Mouse (Mus musculus): ENCODE measurements around the gene Fars2.
A peak's percentile ranks its signal among the peaks of the same experiment; 100 is the strongest.

Fars2 gene

GRCm38 (mm10) chr13:36554743-36555142 lies 437.5 kb downstream of the Fars2 start:
- DNase-seq (ENCODE audit: inconsistent age in 2 of 2, low spot score in 1 of 2) = no peak

DNA sequence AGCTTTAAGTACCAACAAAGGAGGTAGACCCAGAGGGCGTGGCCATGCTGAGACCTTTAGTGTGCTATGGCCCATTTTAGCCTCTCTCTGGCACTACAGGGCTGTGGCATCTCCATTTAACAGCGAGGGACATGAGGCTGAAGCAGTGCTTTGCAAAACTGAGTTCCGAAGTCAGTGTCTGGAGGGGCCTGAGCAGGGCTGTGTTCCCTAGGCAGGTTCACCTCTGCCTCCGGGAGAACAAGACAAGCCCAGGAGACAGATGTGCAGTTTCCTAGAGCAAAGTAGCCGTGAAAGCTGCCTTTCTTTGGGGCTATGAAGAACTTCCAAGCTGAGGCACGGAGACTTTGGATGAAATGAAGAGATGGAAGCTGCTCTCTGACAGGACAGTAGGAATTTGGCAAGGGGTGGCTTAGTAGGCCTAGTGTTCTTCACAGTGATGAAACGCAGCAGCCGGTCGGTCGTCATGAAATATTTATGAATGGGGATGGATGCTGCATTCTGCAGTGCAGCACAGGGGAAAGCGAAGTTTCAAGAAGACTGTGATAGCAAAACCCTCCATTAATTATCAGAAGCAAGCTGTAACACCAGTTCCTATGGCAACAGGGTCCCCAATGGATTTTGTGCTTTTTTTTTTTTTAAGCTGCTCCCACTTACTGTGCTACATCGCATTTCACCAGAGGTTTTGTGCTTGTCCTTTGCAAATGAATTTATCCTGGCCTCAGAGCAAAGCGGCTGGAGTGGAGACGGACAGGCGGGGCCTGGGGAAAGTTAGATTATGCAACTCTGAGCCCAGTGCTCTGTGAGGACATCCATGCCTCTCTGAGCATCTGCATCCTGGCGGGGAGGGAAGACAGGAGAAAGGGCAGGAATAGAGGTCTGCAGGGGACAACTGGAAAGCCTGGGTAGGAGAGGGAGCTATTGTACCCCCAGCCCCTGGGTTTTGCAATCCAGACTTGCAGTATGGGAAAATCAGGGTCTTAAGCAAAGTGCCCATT lies 445.5 kb downstream of the Fars2 start:
- DNase-seq (ENCODE audit: inconsistent age in 2 of 2, low spot score in 1 of 2) = peak in 1 of 2 experiments; percentile 22

DNA sequence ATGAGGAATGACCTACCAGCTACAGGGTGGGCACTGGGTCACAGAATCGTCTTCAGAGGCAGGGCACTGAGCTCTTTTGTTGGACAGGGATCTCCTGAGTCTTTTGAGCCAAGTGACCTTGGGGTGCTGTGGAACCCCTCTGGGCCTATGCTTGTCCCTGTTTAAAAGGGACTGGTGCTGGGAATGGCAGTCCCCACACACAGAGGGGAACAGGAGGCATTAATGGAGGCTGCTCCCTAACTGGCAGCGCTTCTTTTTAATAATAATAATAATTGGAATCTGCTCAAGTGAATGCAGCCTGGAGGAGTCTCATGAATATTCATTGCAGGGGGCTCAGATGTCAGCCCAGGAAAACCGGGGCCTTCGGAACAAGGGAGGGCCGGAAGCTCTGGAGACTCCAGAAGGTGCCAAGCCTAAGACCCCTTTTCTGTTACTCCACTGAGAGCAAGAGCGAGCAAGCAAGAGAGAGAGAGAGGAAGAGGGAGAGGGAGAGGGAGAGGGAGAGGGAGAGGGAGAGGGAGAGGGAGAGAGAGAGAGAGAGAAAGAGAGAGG lies 447.6 kb downstream of the Fars2 start:
- no peak for DNase-seq (ENCODE audit: inconsistent age in 2 of 2, low spot score in 1 of 2)

GRCm38 (mm10) chr13:36576781-36577180 lies 459.6 kb downstream of the Fars2 start:
- DNase-seq (ENCODE audit: inconsistent age in 2 of 2, low spot score in 1 of 2) = no peak

- DNase-seq (ENCODE audit: inconsistent age in 2 of 2, low spot score in 1 of 2) = no peak
Measured at GRCm38 (mm10) chr13:36577916-36578568, 460.8 kb downstream of the Fars2 start.

DNA sequence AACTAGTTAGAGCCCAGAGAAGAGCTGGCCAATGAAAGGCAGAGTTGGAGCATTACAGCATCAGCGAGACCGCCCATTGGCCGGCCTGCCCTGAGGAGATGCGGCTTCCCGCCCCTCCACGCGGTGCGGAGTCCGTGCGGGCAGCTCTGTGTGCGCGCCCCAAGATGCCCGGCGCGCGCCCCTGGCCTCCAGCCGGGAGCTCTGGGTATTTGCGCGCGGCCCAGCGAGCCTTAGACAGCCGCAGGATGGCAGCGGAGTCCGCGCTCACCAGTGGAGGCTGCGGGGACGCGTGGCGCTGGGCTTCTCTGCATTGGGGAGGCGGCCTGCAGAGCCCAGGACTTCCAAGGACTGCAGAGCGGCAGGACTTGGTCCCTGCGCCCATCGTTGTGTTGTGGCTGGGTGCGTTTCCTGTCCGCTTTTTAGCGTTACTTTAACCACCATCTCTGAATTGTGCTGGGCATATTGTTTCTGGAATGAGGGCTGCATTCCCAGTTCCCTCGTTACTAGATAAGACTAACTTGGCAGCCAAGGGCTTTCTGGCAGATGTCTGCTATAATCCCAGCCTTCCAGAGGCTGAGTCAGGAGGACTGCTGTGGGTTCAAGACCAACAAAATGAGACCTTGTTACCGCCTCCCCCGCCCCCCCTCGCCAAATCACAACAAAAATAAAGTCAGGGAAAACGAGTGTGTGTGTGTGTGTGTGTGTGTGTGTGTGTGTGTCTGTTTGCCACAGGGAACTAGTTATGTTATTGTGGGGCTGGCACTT lies 461.5 kb downstream of the Fars2 start:
- DNase-seq (ENCODE audit: inconsistent age in 2 of 2, low spot score in 1 of 2) = peak; percentile 77 to 84

DNA sequence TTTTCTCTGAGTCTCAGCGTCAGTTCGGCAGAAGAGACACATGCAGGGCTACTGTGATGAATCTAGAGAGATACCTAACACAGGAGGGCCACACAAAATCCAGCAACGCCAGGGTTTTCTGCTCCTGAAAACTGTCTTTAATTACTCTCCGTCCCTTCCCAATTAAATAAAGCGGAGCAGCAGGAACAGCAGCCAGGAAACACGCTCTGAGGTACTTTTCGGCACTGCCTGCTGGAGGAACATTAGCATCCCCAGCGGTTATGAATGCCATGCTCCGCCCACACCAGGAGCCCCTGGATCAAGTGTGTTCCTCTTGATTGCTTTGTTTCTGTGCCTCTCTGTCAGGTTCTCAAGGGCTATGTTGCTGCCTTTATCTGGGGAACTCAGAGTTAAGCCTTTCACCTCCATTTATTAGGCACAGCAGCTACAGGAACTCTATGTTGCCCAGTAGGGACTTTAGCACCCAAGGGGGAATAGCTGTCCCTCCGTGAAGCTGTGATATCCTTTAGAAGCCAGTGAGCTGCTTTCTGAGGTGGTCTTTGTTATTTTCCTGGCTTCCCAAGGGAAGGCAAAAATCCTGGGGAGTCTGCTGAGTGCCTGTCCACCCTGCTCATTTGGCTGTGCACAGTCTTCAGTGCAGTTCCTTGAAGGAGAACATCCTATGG lies 465.3 kb downstream of the Fars2 start:
- DNase-seq (ENCODE audit: inconsistent age in 2 of 2, low spot score in 1 of 2) = peak in 1 of 2 experiments; percentile 25

- no peak for DNase-seq (ENCODE audit: inconsistent age in 2 of 2, low spot score in 1 of 2)
Measured at GRCm38 (mm10) chr13:36583481-36584151, 466.4 kb downstream of the Fars2 start.

GRCm38 (mm10) chr13:36584197-36584596 lies 467.0 kb downstream of the Fars2 start:
- no peak for DNase-seq (ENCODE audit: inconsistent age in 2 of 2, low spot score in 1 of 2)

- peak in 1 of 2 experiments; percentile 20 for DNase-seq (ENCODE audit: inconsistent age in 2 of 2, low spot score in 1 of 2)
Measured at GRCm38 (mm10) chr13:36589092-36589491, 471.9 kb downstream of the Fars2 start.

DNA sequence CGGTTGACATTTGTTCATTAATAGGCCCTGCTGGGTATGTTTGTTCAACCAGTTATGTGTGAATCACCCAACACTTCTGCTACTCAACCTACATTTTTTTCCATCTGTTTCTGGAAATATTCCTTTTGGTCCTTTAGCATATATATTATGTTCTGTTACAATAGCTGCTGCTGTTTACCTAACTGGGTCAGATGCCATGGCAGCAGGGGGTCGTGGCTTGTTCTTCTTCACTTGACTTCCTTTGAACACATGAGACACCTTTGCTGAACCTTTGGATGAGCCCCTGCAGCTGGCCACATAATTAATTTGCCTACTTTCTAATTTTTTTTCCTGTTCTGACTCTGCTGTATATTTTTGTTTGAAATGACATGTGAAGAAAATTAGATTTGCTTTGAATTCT lies 475.1 kb downstream of the Fars2 start:
- no peak for DNase-seq (ENCODE audit: inconsistent age in 2 of 2, low spot score in 1 of 2)

GRCm38 (mm10) chr13:36606717-36607116 lies 489.5 kb downstream of the Fars2 start:
- DNase-seq (ENCODE audit: inconsistent age in 2 of 2, low spot score in 1 of 2) = no peak

- no peak for DNase-seq (ENCODE audit: inconsistent age in 2 of 2, low spot score in 1 of 2)
Measured at GRCm38 (mm10) chr13:36607871-36608270, 490.7 kb downstream of the Fars2 start.

- DNase-seq (ENCODE audit: inconsistent age in 2 of 2, low spot score in 1 of 2) = no peak
Measured at GRCm38 (mm10) chr13:36610426-36610825, 493.2 kb downstream of the Fars2 start.

- no peak for DNase-seq (ENCODE audit: inconsistent age in 2 of 2, low spot score in 1 of 2)
Measured at GRCm38 (mm10) chr13:36612785-36613750, 495.9 kb downstream of the Fars2 start.

DNA sequence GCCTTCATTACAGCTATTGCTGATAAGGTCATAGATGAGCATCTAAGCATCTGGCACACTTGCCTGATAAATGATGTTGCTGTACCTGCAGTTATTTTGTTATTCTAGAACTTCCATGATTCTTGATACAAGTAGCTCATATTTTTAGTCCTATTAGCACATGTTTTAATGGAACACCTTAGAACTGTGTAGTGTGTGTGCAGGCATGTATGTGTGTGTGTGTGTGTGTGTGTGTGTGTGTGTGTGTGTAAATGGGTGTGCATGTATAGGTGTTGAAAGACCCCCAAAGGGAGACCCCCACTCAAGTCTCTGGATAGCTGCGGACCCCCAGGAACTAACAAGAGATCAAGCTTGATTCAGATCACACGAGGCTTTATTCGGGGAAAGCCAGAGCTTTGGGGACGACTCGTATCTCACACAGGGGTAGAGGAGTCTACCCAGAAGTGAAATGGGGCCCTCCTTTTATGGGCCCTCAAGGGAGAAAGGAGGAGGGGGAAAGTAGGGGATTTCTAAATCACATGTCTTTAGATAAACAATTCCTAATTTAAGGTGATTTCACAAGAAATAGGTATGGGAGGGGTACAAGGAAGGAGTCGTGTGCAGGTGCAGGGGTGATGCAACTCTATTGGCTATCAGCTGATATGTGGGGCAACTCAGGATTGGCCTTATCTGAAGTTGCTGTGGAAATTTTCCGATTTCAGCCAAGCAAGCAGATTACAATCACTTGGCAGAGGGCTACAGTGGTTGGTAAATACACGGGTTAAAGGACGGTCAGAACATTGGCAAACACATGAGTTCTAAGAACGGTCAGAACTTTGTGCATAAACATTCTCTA lies 503.5 kb downstream of the Fars2 start:
- DNase-seq (ENCODE audit: inconsistent age in 2 of 2, low spot score in 1 of 2) = peak in 1 of 2 experiments; percentile 51

DNA sequence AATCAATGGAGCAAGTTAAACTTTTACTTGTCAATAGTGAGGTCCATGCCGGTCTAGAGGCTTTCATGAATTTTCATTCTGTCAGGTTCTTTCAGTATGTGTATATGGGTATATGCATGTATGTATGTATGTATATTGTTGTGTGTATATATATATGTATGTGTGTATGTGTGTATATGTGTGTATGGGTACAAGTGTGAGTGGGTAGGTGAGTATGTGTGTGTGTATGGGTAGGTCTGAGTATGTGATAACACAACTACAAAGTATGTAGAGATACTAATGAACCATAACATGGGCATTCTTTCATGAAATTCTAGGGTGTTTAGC lies 504.1 kb downstream of the Fars2 start:
- DNase-seq (ENCODE audit: inconsistent age in 2 of 2, low spot score in 1 of 2) = no peak

DNA sequence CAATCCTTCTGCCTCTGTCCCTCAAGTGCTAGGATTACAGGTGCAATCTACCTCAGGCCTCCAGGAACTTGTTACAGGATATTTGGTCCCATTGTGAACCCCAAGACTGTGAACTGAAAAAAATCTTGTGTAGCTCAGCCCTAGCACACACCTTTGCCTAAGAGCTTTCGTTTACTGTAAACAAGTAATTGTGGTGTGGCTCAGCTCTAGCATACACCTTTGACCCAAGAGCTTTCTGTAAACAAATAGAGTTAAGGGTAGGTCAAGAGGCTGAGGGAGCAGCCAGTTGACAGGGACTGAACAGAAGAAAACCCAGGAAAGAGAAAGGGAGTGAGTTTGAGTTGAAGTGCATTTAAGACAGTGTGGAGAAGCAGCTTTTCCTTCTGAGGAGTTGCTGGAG lies 506.3 kb downstream of the Fars2 start:
- DNase-seq (ENCODE audit: inconsistent age in 2 of 2, low spot score in 1 of 2) = no peak

All from adrenal gland, adult (tissue).